Mouse (Mus musculus) embryonic facial prominence, embryonic 15.5 days (tissue): ENCODE measurements around the gene Gpr152. TPM values are rescaled to one million over a fixed set of nuclear protein-coding genes. Genes with fewer than 3 reads are reported as not detected.

Experiments used
- ATAC-seq: fragments of 200-750 bp; cut with Nextera tagmentation; 2 replicates; pipeline ENCODE4 v1.8.0; 2017; ENCODE audit warnings: low read depth, moderate TSS enrichment; ENCODE audit not compliant: insufficient number of reproducible peaks, low FRiP score, low TSS enrichment
- H3K27ac ChIP-seq: fragments of 300-500 bp; sonication (generic); replicated peaks from 2 replicates; pipeline ENCODE4 v1.5.1; 2015; ENCODE audit warnings: mild to moderate bottlenecking, inconsistent platforms
- H3K27me3 ChIP-seq: fragments of 300-500 bp; sonication (generic); 2 replicates; pipeline ENCODE4 v1.6.1; 2015; ENCODE audit warnings: inconsistent platforms
- H3K36me3 ChIP-seq: fragments of 300-500 bp; sonication (generic); 2 replicates; pipeline ENCODE4 v1.6.1; 2015; ENCODE audit warnings: mild to moderate bottlenecking, inconsistent platforms
- H3K4me1 ChIP-seq: fragments of 300-500 bp; sonication (generic); 2 replicates; pipeline ENCODE4 v1.6.1; 2015; ENCODE audit warnings: inconsistent platforms
- H3K4me2 ChIP-seq: fragments of 300-500 bp; sonication (generic); replicated peaks from 2 replicates; pipeline ENCODE4 v1.6.1; 2015; ENCODE audit warnings: mild to moderate bottlenecking, inconsistent platforms
- H3K4me3 ChIP-seq: fragments of 300-500 bp; sonication (generic); replicated peaks from 2 replicates; pipeline ENCODE4 v1.5.1; 2015; ENCODE audit warnings: mild to moderate bottlenecking, inconsistent platforms
- H3K9ac ChIP-seq: fragments of 300-500 bp; sonication (generic); 2 replicates; pipeline ENCODE4 v1.6.1; 2015; ENCODE audit warnings: inconsistent platforms
- H3K9me3 ChIP-seq: fragments of 300-500 bp; sonication (generic); replicated peaks from 2 replicates; pipeline ENCODE4 v1.6.1; 2016; ENCODE audit warnings: inconsistent platforms
- WGBS: fragments of 180-500 bp; shearing (Covaris S2); methylation state at CpG from one replicate; pipeline ENCODE4 v1.1.7; 2015; 5-methylcytosine and 5-hydroxymethylcytosine counted together
- polyA plus RNA-seq: library from polyadenylated mRNA; unstranded; fragments of >200 nt; fragmentation: Nextera tagmentation; extraction: Ambion mirVana; gene quantifications from 2 replicates; pipeline ENCODE4 v1.2.1, GENCODE M21; 2015

Gpr152 gene
- polyA plus RNA-seq, 1 experiment from 2014 or later, result not detected

DNA sequence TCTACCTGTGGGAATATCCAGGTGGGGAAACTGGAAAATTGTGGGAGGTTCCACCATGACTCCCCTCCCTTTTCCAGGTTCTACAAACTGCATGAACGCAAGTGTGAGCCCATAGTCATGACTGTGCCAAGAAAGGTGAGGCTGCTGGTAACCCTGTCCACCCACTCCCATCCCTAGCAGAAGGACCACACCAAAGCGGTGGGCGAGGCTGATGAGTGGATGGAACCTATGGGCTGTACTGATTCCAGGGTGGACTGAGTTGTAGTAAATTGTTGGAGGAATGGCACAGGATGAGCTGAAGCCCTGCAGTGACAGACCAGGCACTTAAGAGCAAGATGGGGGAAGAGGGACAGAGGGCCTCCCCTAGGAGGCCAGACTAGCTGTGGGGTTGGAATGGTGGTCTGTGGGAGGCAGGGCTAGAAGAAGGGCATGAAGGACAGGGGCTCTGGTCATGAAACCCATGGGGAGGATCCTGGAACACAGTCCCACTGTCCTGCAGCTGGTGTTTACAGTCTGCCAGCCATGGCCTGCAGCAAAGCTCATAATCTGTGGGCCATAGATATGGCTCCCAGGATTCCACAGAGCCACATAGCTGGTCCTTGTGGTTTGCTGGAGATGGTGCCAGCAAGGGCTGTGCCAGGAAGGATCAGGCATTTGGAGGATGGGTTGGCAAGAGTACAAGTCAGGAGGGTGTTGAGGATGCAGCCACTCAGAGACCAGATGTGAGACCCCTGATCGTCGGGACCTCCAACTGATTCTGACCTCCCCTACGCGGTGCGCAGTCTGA lies 13.1 kb downstream of the Gpr152 start:
- no peak for ATAC-seq
- Histone ChIP-seq H3K36me3 (peaks cover 58% of the 10 kb centered on the region), H3K9ac (no peak overlapping the region), H3K27me3 (no peaks in the 10 kb centered on the region), H3K4me3 (no peak overlapping the region), H3K4me1 (peaks cover 22% of the 10 kb centered on the region), H3K27ac (no peak overlapping the region), H3K4me2 (no peak overlapping the region), H3K9me3 (no peaks in the 10 kb centered on the region)
- 86% methylated on average over 8 of the region's 8 CpGs for WGBS

GRCm38 (mm10) chr19:4153232-4153654 lies 13.7 kb downstream of the Gpr152 start, which contains the start of gene Ptprcap:
Gene Ptprcap (plus strand): TSS chr19:4153604.
- Histone ChIP-seq H3K27me3 (no peaks in the 10 kb centered on the region), H3K4me1 (peaks cover 16% of the 10 kb centered on the region), H3K36me3 (peaks cover 64% of the 10 kb centered on the region), H3K4me3 (no peak within 1 kb of the TSS), H3K4me2 (no peak within 1 kb of the TSS), H3K9me3 (no peaks in the 10 kb centered on the region), H3K9ac (no peak within 1 kb of the TSS), H3K27ac (no peak within 1 kb of the TSS)
- 74% methylated on average over 11 of the region's 11 CpGs for WGBS
- ATAC-seq, result no peak

- H3K9ac ChIP-seq, result no peak overlapping the region
- H3K4me3 ChIP-seq, result no peak overlapping the region
- H3K9me3 ChIP-seq, result no peaks in the 10 kb centered on the region
- peaks cover 78% of the 10 kb centered on the region for H3K36me3 ChIP-seq
- H3K4me2 ChIP-seq, result no peak overlapping the region
- no peak for ATAC-seq
- 70% methylated on average over 13 of the region's 13 CpGs for WGBS
- H3K4me1 ChIP-seq, result peaks cover 7% of the 10 kb centered on the region
- H3K27me3 ChIP-seq, result no peaks in the 10 kb centered on the region
- H3K27ac ChIP-seq, result no peak overlapping the region
Measured at GRCm38 (mm10) chr19:4154437-4155222, 15.0 kb downstream of the Gpr152 start.

DNA sequence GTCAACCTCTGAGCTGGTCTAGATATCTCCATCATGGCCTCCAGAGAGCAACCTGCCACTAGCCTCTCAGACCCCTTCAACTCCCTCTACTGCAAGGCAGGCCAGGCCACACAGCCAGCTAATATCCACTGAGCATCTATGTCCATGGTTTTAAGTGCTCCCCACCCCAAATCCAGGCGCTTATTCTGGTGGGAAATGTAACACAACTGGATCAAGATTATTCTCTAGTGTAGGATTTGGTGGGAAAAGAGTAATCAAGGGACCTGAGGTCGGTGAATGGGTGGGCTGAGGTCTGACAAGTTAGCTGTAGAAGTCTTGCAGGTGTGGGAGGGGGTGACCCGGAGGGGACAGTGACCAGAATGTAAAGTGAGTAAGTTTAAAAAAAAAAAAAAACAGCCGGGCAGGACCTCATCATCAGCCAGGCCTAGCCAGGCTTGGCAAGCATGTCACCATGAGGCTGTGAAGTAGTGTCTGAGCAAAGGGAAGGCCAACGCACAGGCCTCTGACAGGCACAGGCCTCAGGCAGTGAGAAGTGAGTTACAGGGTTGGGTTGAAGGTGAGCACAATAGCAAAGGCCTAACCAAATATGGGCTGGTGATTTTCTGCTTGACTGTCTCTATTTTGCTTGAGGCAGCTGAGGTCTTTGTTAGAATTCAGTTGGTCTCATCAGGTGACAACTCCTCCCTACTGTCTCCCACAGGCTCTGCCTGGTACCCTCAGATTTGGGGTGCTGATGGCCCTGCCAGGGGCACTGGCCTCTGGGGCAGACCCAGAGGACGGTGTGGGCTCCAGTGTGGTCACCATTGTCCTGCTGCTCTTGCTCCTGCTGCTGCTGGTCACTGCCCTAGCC lies 15.9 kb downstream of the Gpr152 start:
- Histone ChIP-seq H3K4me1 (no peaks in the 10 kb centered on the region), H3K36me3 (peaks cover 77% of the 10 kb centered on the region), H3K9ac (no peak overlapping the region), H3K4me3 (no peak overlapping the region), H3K4me2 (no peak overlapping the region), H3K27me3 (no peaks in the 10 kb centered on the region), H3K27ac (no peak overlapping the region), H3K9me3 (no peaks in the 10 kb centered on the region)
- WGBS, result 65% methylated on average over 6 of the region's 6 CpGs
- ATAC-seq, result no peak

GRCm38 (mm10) chr19:4156073-4156579 lies 16.5 kb downstream of the Gpr152 start:
- no peaks in the 10 kb centered on the region for H3K4me1 ChIP-seq
- no peak for ATAC-seq
- H3K9ac ChIP-seq, result no peak overlapping the region
- 67% methylated on average over 20 of the region's 20 CpGs for WGBS
- no peak overlapping the region for H3K27ac ChIP-seq
- no peak overlapping the region for H3K4me3 ChIP-seq
- H3K36me3 ChIP-seq, result peaks cover 77% of the 10 kb centered on the region
- no peaks in the 10 kb centered on the region for H3K27me3 ChIP-seq
- H3K4me2 ChIP-seq, result no peak overlapping the region
- no peaks in the 10 kb centered on the region for H3K9me3 ChIP-seq

- no peak overlapping the region for H3K27ac ChIP-seq
- no peak overlapping the region for H3K4me2 ChIP-seq
- H3K4me3 ChIP-seq, result no peak overlapping the region
- H3K9ac ChIP-seq, result no peak overlapping the region
- no peaks in the 10 kb centered on the region for H3K4me1 ChIP-seq
- H3K27me3 ChIP-seq, result no peaks in the 10 kb centered on the region
- no peak for ATAC-seq
- H3K9me3 ChIP-seq, result no peaks in the 10 kb centered on the region
- peaks cover 79% of the 10 kb centered on the region for H3K36me3 ChIP-seq
- WGBS, result 88% methylated on average over 12 of the region's 12 CpGs
Measured at GRCm38 (mm10) chr19:4156771-4157170, 17.2 kb downstream of the Gpr152 start.

DNA sequence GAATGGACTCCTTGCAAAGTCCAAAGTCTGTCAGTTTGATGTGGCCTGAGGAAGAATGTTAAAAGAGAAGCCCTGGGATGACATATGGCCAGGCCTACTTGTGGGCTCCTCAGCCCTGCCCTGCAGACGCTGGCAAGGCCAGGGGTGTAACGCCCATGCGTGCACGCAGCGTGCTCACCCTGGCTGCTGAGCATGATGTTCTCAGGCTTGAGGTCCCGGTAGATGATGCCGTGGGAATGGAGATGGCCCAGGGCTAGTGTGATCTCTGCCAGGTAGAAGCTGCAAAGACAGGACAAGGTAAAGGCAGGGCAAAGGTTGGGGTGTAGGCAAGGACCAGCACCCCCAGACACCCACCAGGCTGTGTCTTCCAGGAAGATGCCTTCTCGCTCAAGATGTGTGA lies 19.5 kb downstream of the Gpr152 start:
- H3K36me3 ChIP-seq, result peaks cover 61% of the 10 kb centered on the region
- ATAC-seq, result no peak
- H3K9ac ChIP-seq, result no peak overlapping the region
- H3K27me3 ChIP-seq, result no peaks in the 10 kb centered on the region
- peaks cover 12% of the 10 kb centered on the region for H3K4me1 ChIP-seq
- H3K4me3 ChIP-seq, result no peak overlapping the region
- no peaks in the 10 kb centered on the region for H3K9me3 ChIP-seq
- no peak overlapping the region for H3K4me2 ChIP-seq
- 97% methylated on average over 8 of the region's 8 CpGs for WGBS
- no peak overlapping the region for H3K27ac ChIP-seq

GRCm38 (mm10) chr19:4162646-4163542 lies 23.3 kb downstream of the Gpr152 start, which contains the start of gene Rps6kb2:
Gene Rps6kb2 (minus strand): TSS chr19:4163354.
- no peaks in the 10 kb centered on the region for H3K9me3 ChIP-seq
- WGBS, result 7% methylated on average over 42 of the region's 42 CpGs
- peaks cover 12% of the 10 kb centered on the region for H3K4me1 ChIP-seq
- H3K4me3 ChIP-seq, result peak within 1 kb of the TSS; percentile 77
- no peaks in the 10 kb centered on the region for H3K27me3 ChIP-seq
- peak; percentile 84 for ATAC-seq
- peak within 1 kb of the TSS; percentile 70 for H3K27ac ChIP-seq
- H3K4me2 ChIP-seq, result peak within 1 kb of the TSS; percentile 88
- H3K9ac ChIP-seq, result peak within 1 kb of the TSS; percentile 66
- peaks cover 37% of the 10 kb centered on the region for H3K36me3 ChIP-seq

DNA sequence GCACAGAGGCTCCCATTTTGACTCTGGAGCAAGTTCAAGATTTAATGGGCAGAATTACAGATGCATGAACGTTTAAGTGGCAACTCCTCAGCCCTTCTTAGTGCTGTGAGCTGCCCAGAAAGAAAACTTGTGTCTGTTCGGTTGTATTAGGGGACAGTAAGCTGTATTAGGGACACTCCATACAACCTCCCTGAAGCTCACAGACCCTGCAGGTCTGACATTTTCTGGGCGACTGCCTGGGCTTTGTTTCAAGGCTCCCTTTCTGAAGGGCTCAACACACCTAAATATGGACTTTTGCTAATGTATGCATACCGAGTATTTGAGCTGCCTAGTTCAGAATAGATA lies 23.9 kb downstream of the Gpr152 start:
- ATAC-seq, result no peak
- WGBS, result 30% methylated on average over 4 of the region's 4 CpGs

GRCm38 (mm10) chr19:4164100-4164499 lies 24.5 kb downstream of the Gpr152 start:
- Histone ChIP-seq H3K27ac (no peak overlapping the region), H3K27me3 (no peaks in the 10 kb centered on the region), H3K9me3 (no peaks in the 10 kb centered on the region), H3K36me3 (peaks cover 25% of the 10 kb centered on the region), H3K4me3 (no peak overlapping the region), H3K9ac (no peak overlapping the region), H3K4me1 (peaks cover 12% of the 10 kb centered on the region), H3K4me2 (no peak overlapping the region)
- 77% methylated on average over 3 of the region's 3 CpGs for WGBS
- ATAC-seq, result no peak

More for the DNA sequence above, 23.9 kb downstream of the Gpr152 start:
- Histone ChIP-seq H3K4me2 (peak overlapping the region; percentile 55), H3K4me1 (peaks cover 12% of the 10 kb centered on the region), H3K9me3 (no peaks in the 10 kb centered on the region), H3K9ac (peak overlapping the region; percentile 44), H3K27me3 (no peaks in the 10 kb centered on the region), H3K4me3 (peak overlapping the region; percentile 77), H3K27ac (peak overlapping the region; percentile 70), H3K36me3 (peaks cover 30% of the 10 kb centered on the region)
